Mouse (Mus musculus): ENCODE measurements around the gene Dnajc13. TPM values are rescaled to one million over a fixed set of nuclear protein-coding genes. Genes with fewer than 3 reads are reported as not detected.

The Dnajc13 gene
- polyA plus RNA-seq, 1 experiment from 2014 or later: 22.8 TPM

DNA sequence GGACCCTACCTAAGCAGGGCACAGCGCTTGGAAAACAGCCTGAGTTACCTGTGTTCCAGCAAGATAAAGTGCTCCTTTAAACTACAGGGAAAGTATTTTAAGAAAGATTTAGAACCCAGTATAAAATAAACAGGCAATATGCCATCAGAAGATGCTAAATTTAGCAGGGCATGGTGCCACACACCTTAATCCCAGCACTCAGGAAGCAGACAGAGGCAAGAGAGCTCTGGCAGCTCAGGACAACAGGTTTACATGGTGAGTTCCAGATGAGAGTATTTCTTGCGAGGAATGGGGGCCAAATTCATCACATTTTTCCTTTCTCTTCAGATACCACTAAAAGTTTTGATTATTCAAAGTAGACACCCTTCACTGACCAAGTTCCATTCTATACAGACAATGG is 68.8 kb downstream of the Dnajc13 start:
- Histone ChIP-seq H3K27ac (ENCODE audit: low read length) (no peak overlapping the region), H3K36me3 (ENCODE audit: control insufficient read depth, insufficient read depth) (peaks cover 28% of the 10 kb centered on the region), H3K27me3 (replicated peaks; ENCODE audit: control insufficient read depth, insufficient read depth, low read length) (no peaks in the 10 kb centered on the region), H3K4me3 (replicated peaks; ENCODE audit: low read length) (no peak overlapping the region), H3K9me3 (ENCODE audit: control insufficient read depth, low read length) (no peaks in the 10 kb centered on the region), H3K4me2 (ENCODE audit: low read length) (no peak overlapping the region), H3K4me1 (replicated peaks; ENCODE audit: control insufficient read depth, insufficient read depth, low read length) (no peaks in the 10 kb centered on the region), H3K9ac (replicated peaks; ENCODE audit: low read depth, low read length) (no peak overlapping the region)
- no peak for ATAC-seq
- WGBS: 95% methylated on average over 2 of the region's 2 CpGs

GRCm38 (mm10) chr9:104193327-104193726 is 69.4 kb downstream of the Dnajc13 start:
- 88% methylated on average over 1 of the region's 1 CpGs for WGBS
- H3K4me2 ChIP-seq (ENCODE audit: low read length): no peak overlapping the region
- H3K4me1 ChIP-seq (replicated peaks; ENCODE audit: control insufficient read depth, insufficient read depth, low read length): no peaks in the 10 kb centered on the region
- peaks cover 33% of the 10 kb centered on the region for H3K36me3 ChIP-seq (ENCODE audit: control insufficient read depth, insufficient read depth)
- ATAC-seq: no peak
- no peaks in the 10 kb centered on the region for H3K27me3 ChIP-seq (replicated peaks; ENCODE audit: control insufficient read depth, insufficient read depth, low read length)
- H3K9me3 ChIP-seq (ENCODE audit: control insufficient read depth, low read length): no peaks in the 10 kb centered on the region
- H3K27ac ChIP-seq (ENCODE audit: low read length): no peak overlapping the region
- H3K4me3 ChIP-seq (replicated peaks; ENCODE audit: low read length): no peak overlapping the region
- H3K9ac ChIP-seq (replicated peaks; ENCODE audit: low read depth, low read length): no peak overlapping the region

GRCm38 (mm10) chr9:104192513-104192912 is 70.2 kb downstream of the Dnajc13 start:
- no peaks in the 10 kb centered on the region for H3K4me1 ChIP-seq (replicated peaks; ENCODE audit: control insufficient read depth, insufficient read depth, low read length)
- no peak overlapping the region for H3K27ac ChIP-seq (ENCODE audit: low read length)
- no peak overlapping the region for H3K4me2 ChIP-seq (ENCODE audit: low read length)
- no peaks in the 10 kb centered on the region for H3K27me3 ChIP-seq (replicated peaks; ENCODE audit: control insufficient read depth, insufficient read depth, low read length)
- H3K9me3 ChIP-seq (ENCODE audit: control insufficient read depth, low read length): no peaks in the 10 kb centered on the region
- WGBS: 93% methylated on average over 6 of the region's 6 CpGs
- peaks cover 29% of the 10 kb centered on the region for H3K36me3 ChIP-seq (ENCODE audit: control insufficient read depth, insufficient read depth)
- H3K9ac ChIP-seq (replicated peaks; ENCODE audit: low read depth, low read length): no peak overlapping the region
- H3K4me3 ChIP-seq (replicated peaks; ENCODE audit: low read length): no peak overlapping the region
- no peak for ATAC-seq

DNA sequence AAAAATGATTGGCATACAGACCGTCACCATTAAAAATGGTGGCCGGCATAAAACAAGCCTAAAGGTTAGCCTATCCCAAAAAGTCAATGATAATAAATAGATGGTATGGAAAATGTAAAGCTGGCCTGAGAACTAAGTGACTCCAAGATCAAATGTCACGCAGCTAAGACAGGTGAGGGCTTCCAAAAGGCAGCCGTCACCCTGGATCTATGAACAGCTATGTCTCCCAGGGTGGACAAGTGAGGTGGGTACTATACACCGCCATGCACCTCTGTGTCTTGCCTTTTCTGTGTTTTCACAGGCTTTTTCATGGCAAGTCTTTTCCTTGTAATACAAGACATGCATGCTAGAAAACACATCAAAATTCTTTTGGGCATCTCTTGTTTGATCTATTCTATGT is 73.1 kb downstream of the Dnajc13 start:
- H3K36me3 ChIP-seq (ENCODE audit: control insufficient read depth, insufficient read depth): peaks cover 26% of the 10 kb centered on the region
- 96% methylated on average over 5 of the region's 5 CpGs for WGBS
- no peak for ATAC-seq
- no peak overlapping the region for H3K4me3 ChIP-seq (replicated peaks; ENCODE audit: low read length)
- no peaks in the 10 kb centered on the region for H3K4me1 ChIP-seq (replicated peaks; ENCODE audit: control insufficient read depth, insufficient read depth, low read length)
- no peak overlapping the region for H3K9ac ChIP-seq (replicated peaks; ENCODE audit: low read depth, low read length)
- H3K9me3 ChIP-seq (ENCODE audit: control insufficient read depth, low read length): no peaks in the 10 kb centered on the region
- H3K27me3 ChIP-seq (replicated peaks; ENCODE audit: control insufficient read depth, insufficient read depth, low read length): no peaks in the 10 kb centered on the region
- no peak overlapping the region for H3K4me2 ChIP-seq (ENCODE audit: low read length)
- H3K27ac ChIP-seq (ENCODE audit: low read length): no peak overlapping the region

GRCm38 (mm10) chr9:104188704-104189103 is 74.0 kb downstream of the Dnajc13 start:
- WGBS: 93% methylated on average over 1 of the region's 1 CpGs
- Histone ChIP-seq H3K4me3 (replicated peaks; ENCODE audit: low read length) (no peak overlapping the region), H3K27me3 (replicated peaks; ENCODE audit: control insufficient read depth, insufficient read depth, low read length) (no peaks in the 10 kb centered on the region), H3K27ac (ENCODE audit: low read length) (no peak overlapping the region), H3K36me3 (ENCODE audit: control insufficient read depth, insufficient read depth) (peaks cover 26% of the 10 kb centered on the region), H3K4me1 (replicated peaks; ENCODE audit: control insufficient read depth, insufficient read depth, low read length) (no peaks in the 10 kb centered on the region), H3K4me2 (ENCODE audit: low read length) (no peak overlapping the region), H3K9me3 (ENCODE audit: control insufficient read depth, low read length) (no peaks in the 10 kb centered on the region), H3K9ac (replicated peaks; ENCODE audit: low read depth, low read length) (no peak overlapping the region)
- ATAC-seq: no peak

DNA sequence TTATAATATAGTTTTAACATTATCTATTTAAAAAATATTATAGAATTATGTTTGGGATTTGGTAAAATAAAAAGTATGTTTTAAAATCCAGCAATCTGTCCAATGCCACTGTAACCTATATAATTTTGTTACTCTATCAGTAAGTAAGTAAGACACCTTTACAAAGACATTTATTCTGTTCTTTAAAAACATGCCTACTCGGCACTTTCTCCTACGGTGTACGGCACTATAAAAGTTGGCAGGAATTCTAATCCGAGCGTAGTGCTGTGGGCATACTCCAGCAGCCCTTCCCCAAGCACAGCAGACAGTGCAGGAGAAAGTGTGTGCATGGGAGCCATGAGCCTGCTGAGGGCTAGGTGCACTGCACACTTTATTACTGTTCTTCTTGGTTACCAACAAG is 75.7 kb downstream of the Dnajc13 start:
- 85% methylated on average over 5 of the region's 5 CpGs for WGBS
- no peak for ATAC-seq
- H3K27ac ChIP-seq (ENCODE audit: low read length): no peak overlapping the region
- H3K4me3 ChIP-seq (replicated peaks; ENCODE audit: low read length): no peak overlapping the region
- H3K36me3 ChIP-seq (ENCODE audit: control insufficient read depth, insufficient read depth): peaks cover 27% of the 10 kb centered on the region
- no peaks in the 10 kb centered on the region for H3K27me3 ChIP-seq (replicated peaks; ENCODE audit: control insufficient read depth, insufficient read depth, low read length)
- no peak overlapping the region for H3K9ac ChIP-seq (replicated peaks; ENCODE audit: low read depth, low read length)
- H3K9me3 ChIP-seq (ENCODE audit: control insufficient read depth, low read length): no peaks in the 10 kb centered on the region
- no peaks in the 10 kb centered on the region for H3K4me1 ChIP-seq (replicated peaks; ENCODE audit: control insufficient read depth, insufficient read depth, low read length)
- no peak overlapping the region for H3K4me2 ChIP-seq (ENCODE audit: low read length)

DNA sequence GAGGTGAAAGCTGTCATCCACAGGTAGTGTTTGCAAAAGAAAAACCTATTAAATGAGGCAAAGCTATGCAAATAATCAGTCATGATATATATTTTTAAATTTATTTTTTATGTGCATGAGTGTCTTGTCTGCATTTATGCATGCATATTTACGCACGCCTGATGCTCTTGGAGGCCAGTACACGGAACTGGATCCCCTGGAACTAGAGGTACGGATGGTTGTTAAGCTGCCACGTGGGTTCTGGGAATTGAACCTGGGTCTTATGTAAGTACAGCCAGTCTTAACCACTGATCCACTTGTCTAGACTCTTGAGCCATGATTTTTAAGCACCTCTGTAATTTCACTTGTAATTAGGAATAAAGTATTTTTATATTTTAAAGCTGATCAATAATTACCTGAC is 79.5 kb downstream of the Dnajc13 start:
- WGBS: 97% methylated on average over 5 of the region's 5 CpGs
- ATAC-seq: no peak

GRCm38 (mm10) chr9:104182328-104182727 is 80.4 kb downstream of the Dnajc13 start:
- Histone ChIP-seq H3K4me3 (replicated peaks; ENCODE audit: low read length) (no peak overlapping the region), H3K9me3 (ENCODE audit: control insufficient read depth, low read length) (no peaks in the 10 kb centered on the region), H3K4me2 (ENCODE audit: low read length) (no peak overlapping the region), H3K9ac (replicated peaks; ENCODE audit: low read depth, low read length) (no peak overlapping the region), H3K4me1 (replicated peaks; ENCODE audit: control insufficient read depth, insufficient read depth, low read length) (no peaks in the 10 kb centered on the region), H3K36me3 (ENCODE audit: control insufficient read depth, insufficient read depth) (peaks cover 37% of the 10 kb centered on the region), H3K27me3 (replicated peaks; ENCODE audit: control insufficient read depth, insufficient read depth, low read length) (no peaks in the 10 kb centered on the region), H3K27ac (ENCODE audit: low read length) (no peak overlapping the region)
- 22% methylated on average over 5 of the region's 5 CpGs for WGBS
- ATAC-seq: no peak

More for the DNA sequence above, 79.5 kb downstream of the Dnajc13 start:
- no peaks in the 10 kb centered on the region for H3K27me3 ChIP-seq (replicated peaks; ENCODE audit: control insufficient read depth, insufficient read depth, low read length)
- H3K4me1 ChIP-seq (replicated peaks; ENCODE audit: control insufficient read depth, insufficient read depth, low read length): no peaks in the 10 kb centered on the region
- no peak overlapping the region for H3K27ac ChIP-seq (ENCODE audit: low read length)
- H3K36me3 ChIP-seq (ENCODE audit: control insufficient read depth, insufficient read depth): peaks cover 34% of the 10 kb centered on the region
- H3K4me2 ChIP-seq (ENCODE audit: low read length): no peak overlapping the region
- no peak overlapping the region for H3K4me3 ChIP-seq (replicated peaks; ENCODE audit: low read length)
- no peaks in the 10 kb centered on the region for H3K9me3 ChIP-seq (ENCODE audit: control insufficient read depth, low read length)
- H3K9ac ChIP-seq (replicated peaks; ENCODE audit: low read depth, low read length): no peak overlapping the region

- 88% methylated on average over 4 of the region's 4 CpGs for WGBS
- H3K9me3 ChIP-seq (ENCODE audit: control insufficient read depth, low read length): no peaks in the 10 kb centered on the region
- H3K4me3 ChIP-seq (replicated peaks; ENCODE audit: low read length): no peak overlapping the region
- H3K4me1 ChIP-seq (replicated peaks; ENCODE audit: control insufficient read depth, insufficient read depth, low read length): no peaks in the 10 kb centered on the region
- no peak for ATAC-seq
- H3K4me2 ChIP-seq (ENCODE audit: low read length): no peak overlapping the region
- H3K27me3 ChIP-seq (replicated peaks; ENCODE audit: control insufficient read depth, insufficient read depth, low read length): no peaks in the 10 kb centered on the region
- no peak overlapping the region for H3K27ac ChIP-seq (ENCODE audit: low read length)
- H3K9ac ChIP-seq (replicated peaks; ENCODE audit: low read depth, low read length): no peak overlapping the region
- peaks cover 35% of the 10 kb centered on the region for H3K36me3 ChIP-seq (ENCODE audit: control insufficient read depth, insufficient read depth)
These were observed 81.1 kb downstream of the Dnajc13 start for GRCm38 (mm10) chr9:104181626-104182025.

DNA sequence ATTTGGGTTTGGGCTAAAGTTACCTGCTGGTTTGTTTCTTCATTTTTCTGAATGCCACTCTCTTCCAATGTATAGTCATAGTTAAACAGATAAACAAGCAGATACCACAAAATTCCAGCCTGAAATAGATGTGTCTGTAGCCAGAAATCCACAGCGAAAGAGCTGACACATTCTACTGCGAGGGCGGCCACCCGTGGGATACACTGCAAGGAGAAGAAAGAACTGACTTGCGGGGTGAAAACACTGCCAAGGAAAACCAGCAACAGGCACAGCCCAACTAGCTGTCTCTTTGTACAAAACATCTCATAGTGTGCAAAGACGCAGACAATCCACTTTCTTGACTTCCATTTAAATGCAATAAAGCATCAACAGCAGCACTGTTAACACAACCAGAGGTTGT is 82.7 kb downstream of the Dnajc13 start:
- ATAC-seq: no peak
- Histone ChIP-seq H3K9ac (replicated peaks; ENCODE audit: low read depth, low read length) (no peak overlapping the region), H3K4me3 (replicated peaks; ENCODE audit: low read length) (no peak overlapping the region), H3K9me3 (ENCODE audit: control insufficient read depth, low read length) (no peaks in the 10 kb centered on the region), H3K27me3 (replicated peaks; ENCODE audit: control insufficient read depth, insufficient read depth, low read length) (no peaks in the 10 kb centered on the region), H3K36me3 (ENCODE audit: control insufficient read depth, insufficient read depth) (peaks cover 44% of the 10 kb centered on the region), H3K27ac (ENCODE audit: low read length) (no peak overlapping the region), H3K4me1 (replicated peaks; ENCODE audit: control insufficient read depth, insufficient read depth, low read length) (no peaks in the 10 kb centered on the region), H3K4me2 (ENCODE audit: low read length) (no peak overlapping the region)
- 96% methylated on average over 6 of the region's 6 CpGs for WGBS

Data from forebrain, embryonic 16.5 days (tissue).